Mouse (Mus musculus): Measurements from ENCODE around the gene Fto. TPM values are rescaled to one million over a fixed set of nuclear protein-coding genes. Genes with fewer than 3 reads are reported as not detected.
A peak's percentile ranks its signal among the peaks of the same experiment; 100 is the strongest.

Fto gene
- polyA plus RNA-seq (2012; rRNA removed) = 151 and 153 TPM in 2 replicates

DNA sequence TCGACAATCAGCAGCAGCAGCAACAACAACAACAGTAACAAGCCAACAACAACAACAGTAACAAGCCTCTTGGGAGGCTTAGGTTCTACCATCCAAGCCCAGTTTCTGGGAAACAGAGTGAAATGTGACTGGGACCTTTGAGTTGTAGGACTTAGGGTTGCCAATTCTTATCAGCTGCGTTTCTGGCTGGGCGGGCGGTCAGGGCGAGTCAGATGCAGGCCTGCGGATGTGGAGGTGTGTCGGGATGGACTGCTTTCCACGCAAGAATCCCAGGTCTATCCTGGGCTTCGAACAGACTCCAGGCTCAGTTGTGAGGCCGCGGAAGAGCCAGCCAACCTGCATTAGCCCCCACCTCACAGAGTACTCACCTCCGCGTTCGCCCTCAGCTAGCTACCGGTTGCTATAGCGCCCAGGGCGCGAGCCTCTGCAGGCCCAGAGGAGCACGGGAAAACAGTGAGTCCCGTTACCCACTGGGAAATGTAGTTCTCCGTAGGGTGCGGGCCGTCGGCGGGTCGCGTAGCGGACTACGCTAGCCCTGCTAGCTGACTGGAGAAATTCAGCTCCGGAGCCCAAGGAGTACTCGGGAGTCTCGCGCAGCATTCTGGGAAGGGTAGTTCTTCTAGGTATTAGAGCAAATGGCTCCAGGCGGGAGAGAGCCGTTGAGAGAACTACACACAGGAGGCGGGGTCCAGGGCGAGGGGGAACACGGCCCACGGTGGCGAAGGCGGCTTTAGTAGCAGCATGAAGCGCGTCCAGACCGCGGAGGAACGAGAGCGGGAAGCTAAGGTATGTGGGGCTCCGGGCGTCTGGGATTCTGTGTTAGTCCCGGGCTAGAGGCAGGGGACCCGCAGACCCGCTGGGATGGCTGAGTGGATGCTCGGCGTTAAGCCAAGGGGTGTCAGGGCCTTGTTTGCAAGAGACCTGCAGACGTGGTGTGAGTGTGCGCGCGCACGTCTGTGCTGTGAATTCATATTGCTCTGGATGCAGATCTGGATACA, at the start of gene Fto, which contains the start of gene Rpgrip1l:
Gene Fto (plus strand): TSS at position 691 of the 998 bp plus-strand sequence.
Gene Rpgrip1l (minus strand): TSS at position 428 of the 998 bp plus-strand sequence.
- WGBS = under 1% methylated on average over 59 of the region's 59 CpGs

DNA sequence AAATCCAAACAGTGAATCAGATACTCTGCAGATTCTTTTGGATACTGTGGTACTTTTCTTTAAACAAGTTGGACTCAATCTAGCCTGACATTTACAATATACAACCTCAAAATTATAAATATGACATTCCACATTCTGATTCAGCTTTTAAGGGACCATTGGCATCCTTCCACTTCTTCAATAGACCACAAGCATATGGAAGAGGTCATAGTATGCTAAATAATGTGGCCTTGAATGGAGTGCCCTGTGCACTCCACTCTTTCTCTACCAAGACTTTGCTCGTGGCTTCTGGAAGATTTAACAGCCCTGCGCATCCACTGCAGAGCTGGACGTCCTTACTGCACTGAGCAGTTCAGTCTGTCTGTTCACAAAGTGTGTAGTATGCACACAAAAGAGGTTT, 49.4 kb upstream of the Fto start:
- no peak for TF ChIP-seq POLR2A (IDR thresholded peaks at IDR 0.05; ENCODE audit: borderline replicate concordance, insufficient read depth, low read length)
- no peak for TF ChIP-seq CTCF (IDR thresholded peaks at IDR 0.05; ENCODE audit: borderline replicate concordance, insufficient read depth, low read depth, low read length)
- H3K27me3 ChIP-seq (ENCODE audit: control insufficient read depth, insufficient read depth, low read length) = no peaks in the 10 kb centered on the region
- WGBS = 73% methylated on average over 3 of the region's 3 CpGs
- no peak overlapping the region for H3K4me3 ChIP-seq (replicated peaks; ENCODE audit: insufficient read depth, low read depth, low read length)
- H3K4me1 ChIP-seq (ENCODE audit: control insufficient read depth, insufficient read depth, low read length) = no peaks in the 10 kb centered on the region
- H3K27ac ChIP-seq (ENCODE audit: insufficient read depth, low read length) = no peak overlapping the region
- DNase-seq = no peak

More for the DNA sequence above, at the start of gene Fto, which contains the start of gene Rpgrip1l:
- Histone ChIP-seq H3K27ac (ENCODE audit: insufficient read depth, low read length) (peak within 1 kb of the TSS; percentile 73), H3K4me1 (ENCODE audit: control insufficient read depth, insufficient read depth, low read length) (no peaks in the 10 kb centered on the region), H3K27me3 (ENCODE audit: control insufficient read depth, insufficient read depth, low read length) (no peaks in the 10 kb centered on the region), H3K4me3 (replicated peaks; ENCODE audit: insufficient read depth, low read depth, low read length) (peak within 1 kb of the TSS; percentile 85)
- TF ChIP-seq POLR2A (IDR thresholded peaks at IDR 0.05; ENCODE audit: borderline replicate concordance, insufficient read depth, low read length) (peak; percentile 62; the same call in 1 of the 2 replicates), CTCF (IDR thresholded peaks at IDR 0.05; ENCODE audit: borderline replicate concordance, insufficient read depth, low read depth, low read length) (no peak)
- peak; percentile 97 to 99 for DNase-seq

DNA sequence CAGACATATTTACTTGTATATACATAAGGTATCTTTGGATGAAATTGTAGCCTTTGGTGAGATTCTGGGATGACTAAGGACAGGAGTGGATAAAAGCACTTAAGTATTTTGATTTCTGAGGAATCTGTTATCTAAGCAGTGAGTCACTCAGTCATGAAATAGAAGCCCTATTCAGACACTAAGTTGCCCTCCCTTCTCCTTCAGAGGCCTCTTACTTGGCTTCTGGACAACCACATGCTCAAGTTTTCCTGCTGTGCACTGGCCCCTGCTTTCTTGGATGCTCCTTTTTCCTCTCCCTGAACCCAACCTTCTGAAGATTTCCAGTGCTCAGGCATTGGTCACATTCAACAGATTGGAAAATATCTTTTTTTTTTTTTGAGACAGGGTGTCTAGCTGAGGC, 48.8 kb upstream of the Fto start:
- no peak for DNase-seq
- H3K4me3 ChIP-seq (replicated peaks; ENCODE audit: insufficient read depth, low read depth, low read length) = no peak overlapping the region

DNA sequence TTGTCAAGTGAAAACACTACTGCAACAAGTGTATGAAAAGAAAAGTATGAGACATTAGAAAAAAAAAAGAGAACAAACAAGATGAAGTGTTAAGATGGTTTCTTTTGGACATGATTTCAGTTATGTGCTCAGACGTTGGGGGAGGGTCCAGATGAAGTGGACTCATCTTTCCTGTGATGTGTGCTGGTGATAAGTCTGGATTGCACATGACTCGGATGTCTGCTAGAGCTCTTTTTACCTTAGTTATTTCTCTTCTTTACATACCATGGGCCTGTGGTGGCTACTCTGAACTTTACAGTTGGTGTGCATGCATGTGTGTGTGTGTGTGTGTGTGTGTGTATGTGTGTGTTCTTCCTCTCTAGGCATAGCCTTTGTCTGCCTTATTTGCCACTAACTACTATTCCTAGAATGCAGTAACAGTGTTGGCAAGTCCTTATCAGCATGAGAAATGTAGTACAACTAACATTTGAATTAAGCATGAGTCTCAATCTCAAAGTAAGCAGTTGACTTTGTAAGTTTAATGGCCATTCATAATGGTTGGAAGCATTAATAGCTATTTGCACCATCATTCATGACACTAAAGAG, 43.9 kb upstream of the Fto start:
- H3K4me3 ChIP-seq (replicated peaks; ENCODE audit: insufficient read depth, low read depth, low read length) = no peak overlapping the region
- 85% methylated on average over 2 of the region's 2 CpGs for WGBS
- H3K27me3 ChIP-seq (ENCODE audit: control insufficient read depth, insufficient read depth, low read length) = no peaks in the 10 kb centered on the region

More for the DNA sequence above, 48.8 kb upstream of the Fto start:
- TF ChIP-seq POLR2A (IDR thresholded peaks at IDR 0.05; ENCODE audit: borderline replicate concordance, insufficient read depth, low read length) = no peak
- no peak for TF ChIP-seq CTCF (IDR thresholded peaks at IDR 0.05; ENCODE audit: borderline replicate concordance, insufficient read depth, low read depth, low read length)
- Histone ChIP-seq H3K27ac (ENCODE audit: insufficient read depth, low read length) (no peak overlapping the region), H3K27me3 (ENCODE audit: control insufficient read depth, insufficient read depth, low read length) (no peaks in the 10 kb centered on the region), H3K4me1 (ENCODE audit: control insufficient read depth, insufficient read depth, low read length) (no peaks in the 10 kb centered on the region)

DNA sequence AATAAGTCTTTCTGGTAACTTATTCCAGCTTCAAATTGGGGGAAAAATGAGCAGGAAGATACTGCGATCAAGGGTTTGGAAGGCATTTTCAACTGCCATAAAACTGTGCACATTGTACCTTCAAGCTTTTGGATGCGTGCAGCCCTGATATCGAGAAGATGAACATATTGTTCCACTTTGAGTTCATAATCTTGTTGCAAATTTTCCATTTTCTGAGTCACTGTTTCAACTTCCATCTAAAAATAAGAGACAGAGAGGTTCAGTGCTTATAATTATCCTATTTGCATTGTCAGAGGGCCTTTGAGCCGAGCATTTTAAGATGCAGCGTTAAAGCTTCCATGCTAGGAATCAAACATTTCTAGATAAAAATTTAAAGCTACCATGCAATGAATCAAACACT, 39.8 kb upstream of the Fto start:
- Histone ChIP-seq H3K27me3 (ENCODE audit: control insufficient read depth, insufficient read depth, low read length) (no peaks in the 10 kb centered on the region), H3K27ac (ENCODE audit: insufficient read depth, low read length) (no peak overlapping the region), H3K4me1 (ENCODE audit: control insufficient read depth, insufficient read depth, low read length) (no peaks in the 10 kb centered on the region), H3K4me3 (replicated peaks; ENCODE audit: insufficient read depth, low read depth, low read length) (no peak overlapping the region)
- TF ChIP-seq CTCF (IDR thresholded peaks at IDR 0.05; ENCODE audit: borderline replicate concordance, insufficient read depth, low read depth, low read length) (no peak), POLR2A (IDR thresholded peaks at IDR 0.05; ENCODE audit: borderline replicate concordance, insufficient read depth, low read length) (no peak)
- 95% methylated on average over 5 of the region's 5 CpGs for WGBS
- DNase-seq = no peak

More for the DNA sequence above, 43.9 kb upstream of the Fto start:
- no peak for DNase-seq
- TF ChIP-seq CTCF (IDR thresholded peaks at IDR 0.05; ENCODE audit: borderline replicate concordance, insufficient read depth, low read depth, low read length) (no peak), POLR2A (IDR thresholded peaks at IDR 0.05; ENCODE audit: borderline replicate concordance, insufficient read depth, low read length) (no peak)
- Histone ChIP-seq H3K4me1 (ENCODE audit: control insufficient read depth, insufficient read depth, low read length) (no peaks in the 10 kb centered on the region), H3K27ac (ENCODE audit: insufficient read depth, low read length) (no peak overlapping the region)

DNA sequence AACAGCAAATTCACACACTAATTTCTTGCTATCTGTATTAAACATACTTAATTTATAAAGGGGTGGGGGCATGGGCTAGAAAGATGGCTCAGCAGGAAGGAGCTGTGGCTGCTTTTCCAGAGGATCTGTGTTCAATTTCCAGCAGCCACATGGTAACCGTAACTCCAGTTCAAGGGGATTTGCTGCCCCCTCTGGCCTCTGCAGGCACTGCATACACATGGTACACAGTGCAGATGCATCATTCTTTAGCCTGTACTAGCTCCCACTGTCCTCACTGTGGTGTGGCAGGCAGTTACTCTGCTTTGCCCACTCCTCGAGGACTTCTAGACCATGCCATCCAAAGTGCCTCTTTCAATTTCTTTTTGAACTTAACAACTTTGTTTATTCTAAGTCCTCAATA, 37.0 kb upstream of the Fto start:
- H3K4me1 ChIP-seq (ENCODE audit: control insufficient read depth, insufficient read depth, low read length) = no peaks in the 10 kb centered on the region
- WGBS = 97% methylated on average over 2 of the region's 2 CpGs
- DNase-seq = no peak
- H3K27ac ChIP-seq (ENCODE audit: insufficient read depth, low read length) = no peak overlapping the region
- TF ChIP-seq CTCF (IDR thresholded peaks at IDR 0.05; ENCODE audit: borderline replicate concordance, insufficient read depth, low read depth, low read length) (no peak), POLR2A (IDR thresholded peaks at IDR 0.05; ENCODE audit: borderline replicate concordance, insufficient read depth, low read length) (no peak)
- H3K4me3 ChIP-seq (replicated peaks; ENCODE audit: insufficient read depth, low read depth, low read length) = no peak overlapping the region
- H3K27me3 ChIP-seq (ENCODE audit: control insufficient read depth, insufficient read depth, low read length) = no peaks in the 10 kb centered on the region

DNA sequence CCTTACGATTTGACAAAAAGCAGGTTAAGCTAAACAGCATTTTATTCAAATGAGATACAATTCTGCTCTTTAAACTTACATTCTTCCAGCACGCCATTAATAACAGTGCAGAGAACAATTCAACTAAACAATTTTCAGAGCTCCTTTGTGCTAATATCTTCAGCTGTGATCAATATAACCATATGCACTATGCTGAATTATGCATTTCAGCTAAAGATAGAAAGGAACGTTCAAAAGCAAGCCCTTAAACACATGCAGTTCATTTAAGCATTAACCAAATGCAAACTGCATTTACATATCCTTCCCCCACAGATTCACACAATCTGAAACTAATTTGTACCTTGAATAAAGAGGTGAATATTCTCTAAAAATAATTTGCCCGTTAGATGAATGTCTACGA, 35.3 kb upstream of the Fto start:
- H3K4me1 ChIP-seq (ENCODE audit: control insufficient read depth, insufficient read depth, low read length) = no peaks in the 10 kb centered on the region
- 89% methylated on average over 5 of the region's 5 CpGs for WGBS
- no peak overlapping the region for H3K4me3 ChIP-seq (replicated peaks; ENCODE audit: insufficient read depth, low read depth, low read length)
- no peak for DNase-seq
- no peak overlapping the region for H3K27ac ChIP-seq (ENCODE audit: insufficient read depth, low read length)
- no peak for TF ChIP-seq CTCF (IDR thresholded peaks at IDR 0.05; ENCODE audit: borderline replicate concordance, insufficient read depth, low read depth, low read length)
- no peaks in the 10 kb centered on the region for H3K27me3 ChIP-seq (ENCODE audit: control insufficient read depth, insufficient read depth, low read length)
